Comparison of ENCODE assay signal across 9 mouse cellular contexts in genomic region chr4:140469760-140470452, GRCm38 (mm10).
DNase-seq lines count a peak whose midpoint lies in the region; ATAC-seq and TF ChIP-seq lines count a peak whose summit lies in the region.
"Had no signal": no experiment of that assay in that cellular context is flagged by ENCODE, and none has a peak within 500 bp of the region (broad histone marks: within the 10 kb centered on the region; RNA-seq: fewer than 3 reads in every experiment).

No protein-coding gene starts in this region.

- no peak overlapping the region for H3K27ac ChIP-seq in hindbrain, embryonic 11.5 days (ENCODE audit: low read depth, low read length)
- no peak overlapping the region for H3K27ac ChIP-seq in hindbrain, embryonic 12.5 days
- no peak overlapping the region for H3K27ac ChIP-seq in ES-E14 (ENCODE audit: insufficient read depth, low read depth, low read length, poor library complexity, severe bottlenecking)
- H3K27ac ChIP-seq in heart, embryonic 12.5 days (ENCODE audit: poor library complexity, severe bottlenecking), result no peak overlapping the region

- peaks cover 2% of the 10 kb centered on the region; the same call in 1 of the 2 replicates for H3K27me3 ChIP-seq in hindbrain, embryonic 11.5 days (ENCODE audit: control insufficient read depth, insufficient read depth, low read length)
- peaks cover 6% of the 10 kb centered on the region; the same call in 1 of the 2 replicates for H3K27me3 ChIP-seq in hindbrain, embryonic 12.5 days
- peaks cover 10% of the 10 kb centered on the region for H3K27me3 ChIP-seq in heart, embryonic 12.5 days (replicated peaks)

- no peak overlapping the region for H3K4me2 ChIP-seq in hindbrain, embryonic 11.5 days (replicated peaks; ENCODE audit: low read depth, low read length)
- no peak overlapping the region for H3K4me2 ChIP-seq in hindbrain, embryonic 12.5 days (replicated peaks)
- no peak overlapping the region for H3K4me2 ChIP-seq in heart, embryonic 12.5 days

- H3K4me1 ChIP-seq in hindbrain, embryonic 11.5 days (replicated peaks; ENCODE audit: control insufficient read depth, insufficient read depth, low read length), result no peaks in the 10 kb centered on the region
- peaks cover 10% of the 10 kb centered on the region for H3K4me1 ChIP-seq in hindbrain, embryonic 12.5 days
- no peaks in the 10 kb centered on the region for H3K4me1 ChIP-seq in ES-E14 (ENCODE audit: control insufficient read depth in 2 of 2, insufficient read depth in 2 of 2, low read length in 2 of 2, poor library complexity in 1 of 2)
- H3K4me1 ChIP-seq in heart, embryonic 12.5 days (replicated peaks), result no peaks in the 10 kb centered on the region

- 73% methylated on average over 13 of the region's 13 CpGs for WGBS in hindbrain, embryonic 11.5 days
- WGBS in hindbrain, embryonic 12.5 days, result 70% methylated on average over 13 of the region's 13 CpGs
- WGBS in heart, embryonic 12.5 days, result 67% methylated on average over 13 of the region's 13 CpGs

- peak; percentile 42 for DNase-seq in hindbrain, embryonic 11.5 days (ENCODE audit: low spot score)
- DNase-seq in ES-E14 (ENCODE audit: low read depth, low spot score), result peak; percentile 38
- DNase-seq in cerebellum, adult 8-10 months, result peak; percentile 6
- peak; percentile 63 for DNase-seq in left cerebral cortex, postnatal 4 days
- no peak for DNase-seq in heart, postnatal 25 days (ENCODE audit: low spot score)
- DNase-seq in yolk sac, embryonic 10.5 days (ENCODE audit: low spot score), result no peak

- ATAC-seq in hindbrain, embryonic 11.5 days (ENCODE audit: low FRiP score), result no peak
- no peak for ATAC-seq in hindbrain, embryonic 12.5 days (ENCODE audit: low FRiP score)
- ATAC-seq in heart, embryonic 12.5 days (ENCODE audit: insufficient number of reproducible peaks, low FRiP score), result no peak

- no peaks in the 10 kb centered on the region for H3K36me3 ChIP-seq in hindbrain, embryonic 11.5 days (ENCODE audit: control insufficient read depth, insufficient read depth, low read length)
- no peaks in the 10 kb centered on the region for H3K36me3 ChIP-seq in hindbrain, embryonic 12.5 days
- no peaks in the 10 kb centered on the region for H3K36me3 ChIP-seq in ES-E14 (ENCODE audit: control insufficient read depth, insufficient read depth, low read length, poor library complexity, severe bottlenecking)
- H3K36me3 ChIP-seq in heart, embryonic 12.5 days, result no peaks in the 10 kb centered on the region

- H3K4me3 ChIP-seq in hindbrain, embryonic 11.5 days (ENCODE audit: low read depth, low read length), result no peak overlapping the region
- no peak overlapping the region for H3K4me3 ChIP-seq in hindbrain, embryonic 12.5 days
- no peak overlapping the region for H3K4me3 ChIP-seq in ES-E14 (ENCODE audit: insufficient read depth in 1 of 2, low read depth in 1 of 2, low read length in 2 of 2, poor library complexity in 1 of 2, severe bottlenecking in 1 of 2)
- H3K4me3 ChIP-seq in heart, embryonic 12.5 days, result no peak overlapping the region
- H3K4me3 ChIP-seq: erythroblast, embryonic 14.5 days had no signal

- no peaks in the 10 kb centered on the region for H3K9me3 ChIP-seq in hindbrain, embryonic 11.5 days (ENCODE audit: control insufficient read depth, low read length)
- H3K9me3 ChIP-seq in hindbrain, embryonic 12.5 days (replicated peaks), result no peaks in the 10 kb centered on the region
- H3K9me3 ChIP-seq in ES-E14 (ENCODE audit: control insufficient read depth, insufficient read depth, low read depth, low read length), result no peaks in the 10 kb centered on the region
- peaks cover 15% of the 10 kb centered on the region; the same call in 1 of the 2 replicates for H3K9me3 ChIP-seq in heart, embryonic 12.5 days (replicated peaks)

- H3K9ac ChIP-seq in hindbrain, embryonic 11.5 days (ENCODE audit: low read depth, low read length), result no peak overlapping the region
- H3K9ac ChIP-seq in hindbrain, embryonic 12.5 days, result no peak overlapping the region
- no peak overlapping the region for H3K9ac ChIP-seq in ES-E14 (ENCODE audit: insufficient read depth, low read depth, low read length, poor library complexity, severe bottlenecking)
- H3K9ac ChIP-seq in heart, embryonic 12.5 days, result no peak overlapping the region

- intact Hi-C loops in left cerebral cortex, postnatal 4 days (cut with DNase I), result no loop called here
- intact Hi-C loops in heart, postnatal 25 days (cut with DNase I), result no loop called here

- in situ Hi-C loops in ES-E14 (cut with MboI; ENCODE audit: low sequenced_read_pairs in 2 of 2, unreplicated experiment in 2 of 2), result no loop called here

TF ChIP-seq in ES-E14, 5 proteins besides CTCF, POLR2A, EP300 and RAD21:
- TF ChIP-seq CHD2 (IDR thresholded peaks at IDR 0.05; ENCODE audit: low read depth, low read length), result no peak
- TF ChIP-seq ZNF384 (IDR thresholded peaks at IDR 0.05; ENCODE audit: low read depth, low read length), result no peak
- TF ChIP-seq HCFC1 (IDR thresholded peaks at IDR 0.05; ENCODE audit: borderline replicate concordance, insufficient read depth, low read length), result no peak
- TF ChIP-seq ZC3H11A (IDR thresholded peaks at IDR 0.05; ENCODE audit: borderline replicate concordance, low read depth, low read length), result no peak
- no peak for TF ChIP-seq MAFK (IDR thresholded peaks at IDR 0.05; ENCODE audit: insufficient read depth, low read depth, low read length)

Comparison
In these comparisons a context has a peak if more than half of its experiments do, and no peak if none do; other contexts are left out.
1. DNase-seq: peak in hindbrain, embryonic 11.5 days (single experiment), ES-E14 (single experiment), cerebellum, adult 8-10 months (single experiment) and left cerebral cortex, postnatal 4 days (single experiment); none in heart, postnatal 25 days (single experiment) and yolk sac, embryonic 10.5 days (single experiment).